Mouse (Mus musculus) kidney, embryonic 15.5 days (tissue): ENCODE results near the gene Mog. TPM values are rescaled to one million over a fixed set of nuclear protein-coding genes. Genes with fewer than 3 reads are reported as not detected.

Experiments used
- polyA plus RNA-seq: library from polyadenylated mRNA; unstranded; fragments of >200 nt; fragmentation: Nextera tagmentation; extraction: Ambion mirVana; gene quantifications from 2 replicates; pipeline ENCODE4 v1.2.1, GENCODE M21; 2015

Gene Mog
- polyA plus RNA-seq, 1 experiment from 2014 or later: 0.09 TPM

Other genes starting within 250 kb of the Mog start
- gene H2-M10.6, start 211.2 kb downstream of the Mog start, polyA plus RNA-seq: not detected in 2 replicates
- gene Trim26, start 186.3 kb downstream of the Mog start, polyA plus RNA-seq: 40.3 and 45.9 TPM in 2 replicates
- gene Trim15, start 156.2 kb downstream of the Mog start, polyA plus RNA-seq: 0.17 and 0.22 TPM in 2 replicates
- 3.1 and 6.0 TPM in 2 replicates for gene Trim10, start 153.8 kb downstream of the Mog start, polyA plus RNA-seq
- gene Trim40, start 133.3 kb downstream of the Mog start, polyA plus RNA-seq: not detected in 2 replicates
- 0.35 TPM in 1 of 2 replicates, not detected in the other for gene Trim31, start 125.3 kb downstream of the Mog start, polyA plus RNA-seq
- gene Rnf39, start 80.5 kb downstream of the Mog start, polyA plus RNA-seq: 0.13 and 0.53 TPM in 2 replicates
- 115 and 127 TPM in 2 replicates for gene Ppp1r11, start 71.7 kb downstream of the Mog start, polyA plus RNA-seq
- 93.2 and 95.6 TPM in 2 replicates for gene Znrd1, start 64.8 kb downstream of the Mog start, polyA plus RNA-seq
- 6.6 and 6.7 TPM in 2 replicates for gene Znrd1as, start 64.8 kb downstream of the Mog start, polyA plus RNA-seq
- not detected in 2 replicates for gene 2410137M14Rik, start 42.2 kb downstream of the Mog start, polyA plus RNA-seq
- 0.44 TPM in 2 replicates for gene H2-M5, start 33.9 kb downstream of the Mog start, polyA plus RNA-seq
- gene Zfp57, start 22.2 kb downstream of the Mog start, polyA plus RNA-seq: 61.1 and 69.4 TPM in 2 replicates
- gene Gabbr1, start 22.6 kb upstream of the Mog start, polyA plus RNA-seq: 6.0 and 8.3 TPM in 2 replicates
- gene Olfr90, start 65.1 kb upstream of the Mog start, polyA plus RNA-seq: 0.05 TPM in 1 of 2 replicates, not detected in the other
- gene Olfr91, start 74.9 kb upstream of the Mog start, polyA plus RNA-seq: not detected in 2 replicates
- not detected in 2 replicates for gene Olfr92, start 96.7 kb upstream of the Mog start, polyA plus RNA-seq
- not detected in 2 replicates for gene Olfr93, start 138.1 kb upstream of the Mog start, polyA plus RNA-seq
- gene Ubd, start 170.5 kb upstream of the Mog start, polyA plus RNA-seq: not detected in 2 replicates
- gene Olfr94, start 177.6 kb upstream of the Mog start, polyA plus RNA-seq: not detected in 2 replicates
- not detected in 2 replicates for gene Olfr95, start 189.7 kb upstream of the Mog start, polyA plus RNA-seq
- gene Olfr96, start 196.7 kb upstream of the Mog start, polyA plus RNA-seq: not detected in 2 replicates
- not detected in 2 replicates for gene Olfr97, start 213.9 kb upstream of the Mog start, polyA plus RNA-seq
- not detected in 2 replicates for gene Olfr98, start 240.4 kb upstream of the Mog start, polyA plus RNA-seq
- gene H2-M3, start 246.8 kb upstream of the Mog start, polyA plus RNA-seq: 1.5 and 1.8 TPM in 2 replicates